Mouse (Mus musculus): ENCODE data around the gene Cadps2.

DNA sequence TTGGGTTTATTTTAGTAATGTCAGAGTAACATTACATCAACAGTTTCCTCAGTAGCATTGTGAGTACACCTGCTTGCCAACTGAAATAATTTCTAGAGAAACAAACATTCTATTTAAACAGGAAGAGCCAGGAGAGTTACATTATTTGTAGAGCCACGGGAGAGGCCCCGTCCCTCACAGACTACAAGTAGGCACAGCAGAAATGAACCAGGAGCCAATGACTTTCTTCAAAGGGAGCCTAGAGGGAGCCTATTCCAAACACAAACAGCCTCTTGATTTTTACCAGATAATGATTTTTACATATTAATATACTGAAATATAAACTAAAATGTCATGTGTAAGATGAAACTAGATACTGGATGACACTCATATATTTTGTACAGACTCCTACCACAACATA is 2.5 kb downstream of the Cadps2 start:
- no peak for TF ChIP-seq CTCF (IDR thresholded peaks at IDR 0.05; ENCODE audit: low read depth, low read length)
- no peak for TF ChIP-seq POLR2A (IDR thresholded peaks at IDR 0.05; ENCODE audit: extremely low read depth, insufficient read depth, low read length)

Measured in liver, adult 2 months (tissue).